Mouse (Mus musculus) embryonic facial prominence, embryonic 14.5 days (tissue): ENCODE measurements around the gene Olfr1044. TPM values are rescaled to one million over a fixed set of nuclear protein-coding genes. Genes with fewer than 3 reads are reported as not detected.
"Not testable (repeated sequence)": the region's sequence is repeated elsewhere in the genome, so short reads cannot be mapped to it uniquely, and the experiment has no call there.

ENCODE experiments used
- ATAC-seq: fragments of 200-750 bp; cut with Nextera tagmentation; 2 replicates; pipeline ENCODE4 v1.8.0; 2017; ENCODE audit warnings: low read depth, moderate number of reproducible peaks, moderate TSS enrichment
- DNase-seq: peaks from one replicate; pipeline ENCODE4 v3.0.0-alpha.2; 2015; ENCODE audit warnings: low spot score
- H3K27ac ChIP-seq: fragments of 300-500 bp; sonication (generic); replicated peaks from 2 replicates; pipeline ENCODE4 v1.5.1; 2014; ENCODE audit warnings: low read depth, mild to moderate bottlenecking, low read length, moderate library complexity
- H3K27me3 ChIP-seq: fragments of 300-500 bp; sonication (generic); replicated peaks from 2 replicates; pipeline ENCODE4 v1.6.1; 2014; ENCODE audit warnings: low read length; ENCODE audit not compliant: control insufficient read depth, insufficient read depth
- H3K36me3 ChIP-seq: fragments of 300-500 bp; sonication (generic); 2 replicates; pipeline ENCODE4 v1.6.1; 2014; ENCODE audit warnings: low read length, mixed read lengths; ENCODE audit not compliant: control insufficient read depth, insufficient read depth
- H3K4me1 ChIP-seq: fragments of 300-500 bp; sonication (generic); 2 replicates; pipeline ENCODE4 v1.6.1; 2014; ENCODE audit warnings: antibody characterized with exemption, low read length; ENCODE audit not compliant: control insufficient read depth, insufficient read depth
- H3K4me2 ChIP-seq: fragments of 300-500 bp; sonication (generic); 2 replicates; pipeline ENCODE4 v1.6.1; 2014; ENCODE audit warnings: low read depth, mild to moderate bottlenecking, low read length, moderate library complexity, mixed read lengths
- H3K4me3 ChIP-seq: fragments of 300-500 bp; sonication (generic); 2 replicates; pipeline ENCODE4 v1.5.1; 2014; ENCODE audit warnings: low read depth, mild to moderate bottlenecking, low read length
- H3K9ac ChIP-seq: fragments of 300-500 bp; sonication (generic); 2 replicates; pipeline ENCODE4 v1.6.1; 2014; ENCODE audit warnings: low read depth, mild to moderate bottlenecking, low read length, moderate library complexity, mixed read lengths
- H3K9me3 ChIP-seq: fragments of 300-500 bp; sonication (generic); 2 replicates; pipeline ENCODE4 v1.6.1; 2016; ENCODE audit warnings: low read length; ENCODE audit not compliant: control insufficient read depth
- WGBS: fragments of 180-500 bp; shearing (Covaris S2); extraction: QIAGEN DNeasy Blood & Tissue Kit; methylation state at CpG from one replicate; pipeline ENCODE4 v1.1.7; 2014; 5-methylcytosine and 5-hydroxymethylcytosine counted together
- polyA plus RNA-seq: library from polyadenylated mRNA; unstranded; fragments of >200 nt; fragmentation: Nextera tagmentation; extraction: Ambion mirVana; gene quantifications from 2 replicates; pipeline ENCODE4 v1.2.1, GENCODE M21; 2014

The Olfr1044 gene
- polyA plus RNA-seq, result 0.09 TPM in 1 of 2 replicates, not detected in the other

DNA sequence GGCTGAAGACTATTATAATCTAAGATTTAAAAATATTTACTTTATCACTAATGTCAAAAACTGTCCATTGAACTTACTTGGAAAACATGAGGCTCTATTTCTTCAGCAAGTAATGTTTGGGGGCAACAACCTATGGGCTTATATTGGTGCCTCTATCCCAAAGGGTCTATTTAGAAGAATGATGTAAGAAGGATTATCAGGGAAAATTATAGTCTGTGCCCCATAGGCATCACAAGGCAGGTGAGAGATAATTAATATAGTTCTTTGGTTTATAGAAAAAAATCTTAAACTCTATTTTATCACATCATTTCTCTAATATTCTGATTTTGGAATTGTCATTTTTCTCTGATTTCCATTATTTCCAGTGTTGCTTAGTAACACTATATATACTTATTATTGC, at the start of gene Olfr1044:
Gene Olfr1044 (minus strand): TSS at position 101 of the 400 bp plus-strand sequence.
- Histone ChIP-seq H3K27me3 (no peaks in the 10 kb centered on the region), H3K4me2 (no peak within 1 kb of the TSS), H3K27ac (no peak within 1 kb of the TSS), H3K9me3 (no peaks in the 10 kb centered on the region), H3K9ac (no peak within 1 kb of the TSS), H3K4me3 (no peak within 1 kb of the TSS), H3K36me3 (no peaks in the 10 kb centered on the region), H3K4me1 (no peaks in the 10 kb centered on the region)
- no peak for ATAC-seq
- DNase-seq, result no peak

DNA sequence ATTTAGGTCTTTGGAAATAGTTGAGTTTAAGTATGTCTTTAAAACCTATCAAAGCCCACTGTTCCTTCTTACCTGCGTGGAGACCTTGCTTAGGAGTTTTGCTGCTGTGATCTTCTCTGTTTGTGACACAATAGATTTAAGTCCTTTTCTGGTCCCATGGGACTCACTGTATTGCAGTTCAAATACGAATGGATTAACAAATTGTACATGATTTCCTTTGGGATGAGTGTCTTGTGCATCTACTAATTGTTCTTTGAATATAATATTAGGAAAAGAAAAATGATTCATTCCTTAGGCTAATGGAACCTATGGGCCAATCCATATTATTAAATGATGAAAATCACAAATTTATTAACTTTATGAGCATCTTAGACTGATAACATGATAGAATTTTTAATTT, 41.6 kb upstream of the Olfr1044 start, which contains the start of gene Olfr1046:
Gene Olfr1046 (minus strand): TSS at position 101 of the 400 bp plus-strand sequence.
- WGBS, result 63% methylated on average over 2 of the region's 2 CpGs
- H3K27ac ChIP-seq, result no peak within 1 kb of the TSS
- ATAC-seq, result no peak
- H3K9ac ChIP-seq, result no peak within 1 kb of the TSS
- no peak for DNase-seq
- H3K27me3 ChIP-seq, result no peaks in the 10 kb centered on the region
- H3K4me3 ChIP-seq, result no peak within 1 kb of the TSS
- no peak within 1 kb of the TSS for H3K4me2 ChIP-seq
- no peaks in the 10 kb centered on the region for H3K4me1 ChIP-seq
- H3K9me3 ChIP-seq, result no peaks in the 10 kb centered on the region
- H3K36me3 ChIP-seq, result no peaks in the 10 kb centered on the region

DNA sequence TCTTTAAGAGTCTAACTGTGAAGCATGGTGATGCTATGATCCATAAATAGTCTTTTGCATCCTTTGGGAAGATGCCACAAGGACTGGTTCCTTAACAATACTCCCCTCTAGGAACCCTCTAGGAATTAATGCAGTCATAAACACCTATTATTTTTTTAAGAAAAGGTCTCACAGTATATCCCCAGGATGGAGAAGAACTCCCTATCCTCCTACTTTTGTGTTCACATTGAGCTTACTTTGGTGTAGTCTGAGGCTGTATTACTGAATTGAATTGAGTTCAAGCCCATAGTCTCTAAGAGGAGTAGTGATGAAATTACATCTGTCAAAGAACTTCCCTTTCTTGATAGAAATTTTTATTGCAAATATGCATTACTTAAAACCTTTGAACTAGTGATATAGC, 25.3 kb upstream of the Olfr1044 start, which contains the start of gene Olfr1045:
Gene Olfr1045 (minus strand): TSS at position 101 of the 400 bp plus-strand sequence.
- Histone ChIP-seq H3K4me3 (no peak within 1 kb of the TSS), H3K36me3 (no peaks in the 10 kb centered on the region), H3K4me1 (no peaks in the 10 kb centered on the region), H3K4me2 (no peak within 1 kb of the TSS), H3K9me3 (no peaks in the 10 kb centered on the region), H3K27ac (no peak within 1 kb of the TSS), H3K27me3 (no peaks in the 10 kb centered on the region), H3K9ac (no peak within 1 kb of the TSS)
- DNase-seq (no peak), ATAC-seq (no peak)

DNA sequence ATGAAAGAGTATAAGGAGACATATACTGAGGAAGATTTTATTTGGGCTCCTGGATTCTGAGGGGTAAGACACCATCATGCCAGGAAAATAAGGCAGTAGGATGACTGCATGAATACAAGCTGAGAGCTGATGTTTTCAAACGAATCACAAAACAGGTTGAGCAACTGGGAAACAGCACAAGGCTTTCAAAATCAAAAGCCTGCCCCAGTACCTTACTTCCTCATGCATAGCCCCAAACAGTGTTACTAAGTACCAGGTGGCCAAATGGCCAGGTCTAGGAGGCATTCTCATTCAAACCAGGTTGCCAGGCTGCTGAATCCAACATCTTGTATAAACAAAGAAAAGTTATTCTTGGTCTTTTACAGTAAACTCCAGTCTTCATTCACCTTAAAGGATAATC, 18.2 kb upstream of the Olfr1044 start:
- no peaks in the 10 kb centered on the region for H3K36me3 ChIP-seq
- DNase-seq (no peak), ATAC-seq (no peak)
- H3K27me3 ChIP-seq, result no peaks in the 10 kb centered on the region
- no peaks in the 10 kb centered on the region for H3K9me3 ChIP-seq
- H3K4me3 ChIP-seq, result no peak overlapping the region
- no peak overlapping the region for H3K27ac ChIP-seq
- no peaks in the 10 kb centered on the region for H3K4me1 ChIP-seq
- no peak overlapping the region for H3K4me2 ChIP-seq
- 24% methylated on average over 1 of the region's 1 CpGs for WGBS
- H3K9ac ChIP-seq, result no peak overlapping the region

DNA sequence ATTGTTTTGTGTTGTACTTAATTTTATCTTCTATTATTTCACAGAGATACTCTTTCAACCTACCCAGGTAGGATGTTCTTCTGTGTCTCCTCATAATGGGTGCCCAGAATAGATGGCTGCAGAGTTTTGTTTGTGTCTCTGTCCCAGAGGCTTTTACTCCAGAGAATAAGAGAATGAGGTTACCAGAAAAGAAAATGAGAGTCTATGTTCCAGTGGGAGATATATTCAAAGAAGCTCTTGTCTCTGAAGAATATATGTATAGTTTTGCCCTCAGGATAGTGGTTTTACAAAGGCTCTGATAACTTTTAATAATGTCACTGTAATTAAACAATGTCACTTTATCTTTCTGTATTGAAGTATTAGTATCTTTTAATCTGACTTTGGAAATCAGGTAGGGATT, 8.0 kb upstream of the Olfr1044 start, which contains the start of gene Olfr52:
Gene Olfr52 (minus strand): TSS at position 101 of the 400 bp plus-strand sequence.
- Histone ChIP-seq H3K27ac (no peak within 1 kb of the TSS), H3K4me2 (no peak within 1 kb of the TSS), H3K9me3 (no peaks in the 10 kb centered on the region), H3K4me1 (no peaks in the 10 kb centered on the region), H3K9ac (no peak within 1 kb of the TSS), H3K27me3 (no peaks in the 10 kb centered on the region), H3K4me3 (no peak within 1 kb of the TSS), H3K36me3 (no peaks in the 10 kb centered on the region)
- DNase-seq (no peak), ATAC-seq (no peak)

DNA sequence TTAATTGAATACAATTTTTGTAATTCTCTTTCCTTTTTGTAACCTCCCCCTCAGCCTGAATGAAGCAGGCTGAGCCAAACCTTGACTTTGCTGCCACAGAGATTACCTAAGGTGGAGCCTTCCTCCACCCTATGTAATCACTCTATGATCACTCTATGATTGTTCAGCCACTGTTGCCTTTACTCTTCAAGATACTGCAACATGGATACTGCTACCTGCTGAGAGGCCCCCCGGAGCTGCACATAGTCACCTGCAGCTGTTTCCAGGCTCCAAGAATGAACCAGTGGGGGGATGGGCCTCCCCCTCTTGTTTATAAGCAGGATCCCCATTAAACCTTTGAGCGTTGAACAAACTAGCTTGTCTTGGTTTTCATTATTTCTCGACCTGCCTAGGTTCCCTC, 2.3 kb upstream of the Olfr1044 start:
- DNase-seq (no peak), ATAC-seq (no peak)
- Histone ChIP-seq H3K9ac (no peak overlapping the region), H3K27me3 (no peaks in the 10 kb centered on the region), H3K4me2 (no peak overlapping the region), H3K4me1 (no peaks in the 10 kb centered on the region), H3K36me3 (no peaks in the 10 kb centered on the region), H3K9me3 (no peaks in the 10 kb centered on the region), H3K4me3 (no peak overlapping the region), H3K27ac (no peak overlapping the region)
- 75% methylated on average over 3 of the region's 3 CpGs for WGBS

DNA sequence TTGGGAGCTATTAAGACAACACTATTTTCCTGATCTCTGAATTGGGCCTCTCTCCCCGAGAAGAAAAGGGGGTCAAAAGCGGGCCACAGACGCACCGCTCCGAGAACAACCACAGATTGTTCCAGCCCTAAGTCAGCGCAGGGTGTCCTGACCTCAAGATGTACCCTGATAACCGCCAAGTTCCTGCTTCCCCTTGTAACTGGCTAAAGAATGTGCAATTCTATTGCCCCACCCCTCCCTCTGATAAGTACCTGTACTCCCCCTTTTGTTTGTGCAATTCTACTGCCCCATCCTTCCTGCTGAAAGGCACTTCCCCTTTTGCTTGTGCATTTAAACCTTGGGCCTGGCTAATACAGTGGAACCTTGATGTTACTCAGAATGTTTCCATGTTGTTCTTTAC, 2.2 kb downstream of the Olfr1044 start:
- H3K4me1 ChIP-seq, H3K27ac ChIP-seq, H3K9ac ChIP-seq, ATAC-seq, DNase-seq, H3K36me3 ChIP-seq, H3K9me3 ChIP-seq, H3K27me3 ChIP-seq, H3K4me2 ChIP-seq, H3K4me3 ChIP-seq: not testable (repeated sequence)
- WGBS, result 72% methylated on average over 7 of the region's 7 CpGs

DNA sequence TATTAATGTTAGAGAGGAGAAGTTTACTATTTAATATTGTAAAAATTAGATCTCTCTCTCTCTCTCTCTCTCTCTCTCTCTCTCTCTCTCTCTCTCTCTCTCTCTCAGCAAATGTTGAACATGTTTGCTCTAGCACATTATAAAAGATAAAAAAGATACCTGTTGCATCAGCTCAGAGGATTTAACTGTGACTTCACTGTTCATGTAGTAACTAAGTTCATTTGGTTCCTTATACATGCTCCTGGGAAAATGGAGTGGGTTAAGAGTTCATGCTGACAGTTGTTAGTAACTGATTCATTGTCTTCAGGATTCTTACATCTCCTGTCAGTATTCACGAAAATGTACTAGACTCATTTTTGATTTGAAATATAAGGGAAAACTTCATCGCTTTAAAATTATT, 10.2 kb downstream of the Olfr1044 start, which contains the start of gene Olfr1043:
Gene Olfr1043 (minus strand): TSS at position 101 of the 400 bp plus-strand sequence.
- Histone ChIP-seq H3K4me2 (no peak within 1 kb of the TSS), H3K9me3 (no peaks in the 10 kb centered on the region), H3K36me3 (no peaks in the 10 kb centered on the region), H3K4me1 (no peaks in the 10 kb centered on the region), H3K27me3 (no peaks in the 10 kb centered on the region), H3K9ac (no peak within 1 kb of the TSS), H3K4me3 (no peak within 1 kb of the TSS), H3K27ac (no peak within 1 kb of the TSS)
- no peak for DNase-seq
- no peak for ATAC-seq
- WGBS, result 84% methylated on average over 2 of the region's 2 CpGs

DNA sequence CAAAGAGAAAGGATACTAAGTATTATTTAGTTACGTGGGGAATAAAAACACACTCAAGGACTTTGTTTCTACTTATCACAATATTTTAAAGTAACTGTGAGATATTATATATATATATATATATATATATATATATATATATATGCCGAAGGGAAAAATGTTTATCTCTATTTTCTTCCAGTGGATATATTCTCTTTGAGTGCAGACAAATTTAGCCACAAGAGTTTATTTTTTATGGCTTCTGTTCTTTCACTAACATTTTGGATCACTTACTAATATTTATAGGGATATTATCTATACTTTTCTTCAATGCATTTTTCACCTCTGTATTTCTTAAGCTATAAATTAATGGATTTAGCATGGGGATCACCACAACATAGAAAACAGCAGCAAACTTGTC, 15.9 kb downstream of the Olfr1044 start, which contains the start of gene Olfr1042:
Gene Olfr1042 (minus strand): TSS at position 101 of the 400 bp plus-strand sequence.
- H3K4me2 ChIP-seq, result no peak within 1 kb of the TSS
- 84% methylated on average over 2 of the region's 2 CpGs for WGBS
- H3K27ac ChIP-seq, result no peak within 1 kb of the TSS
- H3K4me1 ChIP-seq, result no peaks in the 10 kb centered on the region
- DNase-seq (no peak), ATAC-seq (no peak)
- H3K9me3 ChIP-seq, result no peaks in the 10 kb centered on the region
- no peak within 1 kb of the TSS for H3K9ac ChIP-seq
- no peaks in the 10 kb centered on the region for H3K27me3 ChIP-seq
- no peak within 1 kb of the TSS for H3K4me3 ChIP-seq
- no peaks in the 10 kb centered on the region for H3K36me3 ChIP-seq
